Mouse (Mus musculus) hindbrain, embryonic 14.5 days (tissue): ENCODE data around the gene Tmed1. TPM values are rescaled to one million over a fixed set of nuclear protein-coding genes. Genes with fewer than 3 reads are reported as not detected.
"Not testable (repeated sequence)": the region's sequence is repeated elsewhere in the genome, so short reads cannot be mapped to it uniquely, and the experiment has no call there.

Experiments used
- ATAC-seq: fragments of 200-750 bp; cut with Nextera tagmentation; 2 replicates; pipeline ENCODE4 v1.8.0; 2017; ENCODE audit warnings: moderate number of reproducible peaks, mild to moderate bottlenecking, moderate TSS enrichment, moderate library complexity; ENCODE audit not compliant: low FRiP score
- DNase-seq: peaks from one replicate; pipeline ENCODE4 v3.0.0-alpha.2; 2015; ENCODE audit warnings: low spot score
- H3K27ac ChIP-seq: fragments of 300-500 bp; sonication (generic); 2 replicates; pipeline ENCODE4 v1.5.1; 2014; ENCODE audit warnings: mild to moderate bottlenecking, moderate library complexity
- H3K27me3 ChIP-seq: fragments of 300-500 bp; sonication (generic); 2 replicates; pipeline ENCODE4 v1.6.1; 2014; ENCODE audit warnings: mild to moderate bottlenecking, low read length, mixed read lengths; ENCODE audit not compliant: control insufficient read depth, insufficient read depth
- H3K36me3 ChIP-seq: fragments of 300-500 bp; sonication (generic); replicated peaks from 2 replicates; pipeline ENCODE4 v1.6.1; 2014; ENCODE audit not compliant: control insufficient read depth, insufficient read depth
- H3K4me1 ChIP-seq: fragments of 300-500 bp; sonication (generic); replicated peaks from 2 replicates; pipeline ENCODE4 v1.6.1; 2014; ENCODE audit warnings: antibody characterized with exemption, low read length, mixed read lengths; ENCODE audit not compliant: control insufficient read depth, insufficient read depth
- H3K4me2 ChIP-seq: fragments of 300-500 bp; sonication (generic); replicated peaks from 2 replicates; pipeline ENCODE4 v1.6.1; 2014; ENCODE audit warnings: mild to moderate bottlenecking, moderate library complexity
- H3K4me3 ChIP-seq: fragments of 300-500 bp; sonication (generic); replicated peaks from 2 replicates; pipeline ENCODE4 v1.5.1; 2014; ENCODE audit warnings: mild to moderate bottlenecking, low read length
- H3K9ac ChIP-seq: fragments of 300-500 bp; sonication (generic); 2 replicates; pipeline ENCODE4 v1.6.1; 2014
- H3K9me3 ChIP-seq: fragments of 300-500 bp; sonication (generic); 2 replicates; pipeline ENCODE4 v1.6.1; 2016; ENCODE audit warnings: low read length; ENCODE audit not compliant: control insufficient read depth
- WGBS: fragments of 180-500 bp; shearing (Covaris S2); extraction: QIAGEN DNeasy Blood & Tissue Kit; methylation state at CpG from one replicate; pipeline ENCODE4 v1.1.7; 2014; 5-methylcytosine and 5-hydroxymethylcytosine counted together
- polyA plus RNA-seq: library from polyadenylated mRNA; unstranded; fragments of >200 nt; fragmentation: Nextera tagmentation; extraction: Ambion mirVana; gene quantifications from 2 replicates; pipeline ENCODE4 v1.2.1, GENCODE M21; 2014

Gene Tmed1
- polyA plus RNA-seq, 1 experiment from 2014 or later, result 51.1 TPM

DNA sequence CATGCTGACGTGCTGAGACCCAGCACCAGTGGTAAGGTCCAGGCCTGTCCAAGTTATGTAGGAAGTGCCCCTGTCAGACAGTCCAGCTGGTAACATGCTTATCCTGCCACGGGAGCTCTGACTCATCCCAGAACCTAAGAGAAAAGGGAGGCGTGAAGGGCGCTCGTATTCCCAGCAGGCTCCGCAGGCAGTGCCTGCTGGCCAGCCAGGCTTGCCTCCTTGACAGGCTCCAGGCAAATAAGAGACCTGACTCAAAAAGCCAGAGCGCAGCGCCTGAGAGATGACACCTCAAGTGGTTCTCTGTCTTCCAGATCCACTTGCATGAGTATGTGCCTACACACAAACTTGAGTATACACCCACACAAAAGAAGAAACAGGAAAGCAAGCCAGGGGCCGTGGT is 15.3 kb downstream of the Tmed1 start:
- DNase-seq (no peak), ATAC-seq (no peak)
- WGBS, result 85% methylated on average over 9 of the region's 9 CpGs
- no peaks in the 10 kb centered on the region for H3K4me1 ChIP-seq
- no peak overlapping the region for H3K4me2 ChIP-seq
- H3K27ac ChIP-seq, result no peak overlapping the region
- no peaks in the 10 kb centered on the region for H3K9me3 ChIP-seq
- H3K36me3 ChIP-seq, result peaks cover 56% of the 10 kb centered on the region
- no peak overlapping the region for H3K9ac ChIP-seq
- no peaks in the 10 kb centered on the region for H3K27me3 ChIP-seq
- no peak overlapping the region for H3K4me3 ChIP-seq

DNA sequence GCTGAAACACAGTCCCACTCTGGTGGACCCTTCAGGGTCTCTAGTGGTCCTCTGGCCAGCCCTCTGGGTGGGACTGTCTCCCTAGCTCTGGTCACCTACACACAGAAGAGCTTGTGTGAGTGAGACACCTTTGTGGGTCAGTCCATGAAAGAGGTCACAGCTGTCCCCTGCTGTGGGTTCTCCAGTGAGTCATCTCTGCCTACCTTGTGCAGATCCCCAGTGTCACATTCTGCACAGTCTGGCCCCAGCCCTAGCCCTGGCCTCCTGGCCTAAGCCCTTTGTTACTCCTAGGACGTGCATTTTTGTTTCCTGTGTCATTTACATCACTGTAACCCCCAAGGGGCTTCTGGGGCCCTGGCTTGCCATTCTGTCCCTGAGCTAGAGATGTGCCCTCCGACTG is 16.1 kb downstream of the Tmed1 start:
- no peak overlapping the region for H3K4me2 ChIP-seq
- DNase-seq, result no peak
- H3K4me3 ChIP-seq, result no peak overlapping the region
- H3K9ac ChIP-seq, result no peak overlapping the region
- H3K27ac ChIP-seq, result no peak overlapping the region
- H3K9me3 ChIP-seq, result no peaks in the 10 kb centered on the region
- H3K4me1 ChIP-seq, result no peaks in the 10 kb centered on the region
- no peaks in the 10 kb centered on the region for H3K27me3 ChIP-seq
- no peak for ATAC-seq
- H3K36me3 ChIP-seq, result peaks cover 52% of the 10 kb centered on the region
- 52% methylated on average over 2 of the region's 2 CpGs for WGBS

DNA sequence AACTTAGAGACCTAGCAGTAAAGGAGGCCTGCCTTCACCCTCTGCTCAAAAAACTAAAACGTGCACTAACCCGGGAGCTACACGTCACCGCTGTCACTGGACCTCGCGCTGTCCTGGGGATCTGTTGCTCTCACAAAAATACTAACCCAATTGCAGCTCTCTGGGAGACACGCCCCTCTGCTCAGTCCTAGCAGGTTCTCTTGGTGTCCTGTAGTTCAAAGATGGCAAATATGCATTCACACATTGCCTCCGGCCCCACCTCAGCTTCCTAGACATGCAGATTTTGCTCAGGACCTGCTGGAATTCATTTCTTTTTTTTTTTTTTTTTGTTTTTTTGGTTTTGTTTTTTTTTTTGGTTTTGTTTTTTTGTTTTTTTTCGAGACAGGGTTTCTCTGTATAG is 19.4 kb downstream of the Tmed1 start:
- no peak for ATAC-seq
- 90% methylated on average over 9 of the region's 9 CpGs for WGBS
- H3K36me3 ChIP-seq, result peaks cover 64% of the 10 kb centered on the region

DNA sequence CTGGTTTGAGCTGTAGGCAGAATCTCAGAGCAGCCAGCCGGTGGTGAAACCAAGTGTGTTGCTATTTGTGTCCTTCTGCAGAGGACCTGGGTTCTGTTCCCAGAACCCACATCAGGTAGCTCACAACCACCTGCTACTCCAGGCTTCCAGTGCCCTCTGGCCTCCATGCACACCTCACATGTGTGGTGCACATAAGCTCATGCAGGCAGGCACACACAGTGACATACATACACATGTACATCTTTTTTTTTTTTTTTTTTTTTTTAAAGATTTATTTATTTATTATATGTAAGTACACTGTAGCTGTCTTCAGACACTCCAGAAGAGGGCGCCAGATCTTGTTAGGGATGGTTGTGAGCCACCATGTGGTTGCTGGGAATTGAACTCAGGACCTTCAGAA is 21.8 kb downstream of the Tmed1 start:
- not testable (repeated sequence) for H3K4me1 ChIP-seq, H3K4me3 ChIP-seq, H3K27me3 ChIP-seq, H3K9me3 ChIP-seq, ATAC-seq, H3K4me2 ChIP-seq, H3K9ac ChIP-seq, H3K27ac ChIP-seq, DNase-seq
- WGBS, result 91% methylated on average over 1 of the region's 2 CpGs
- H3K36me3 ChIP-seq, result peaks cover 79% of the 10 kb centered on the region

More for the DNA sequence above, 19.4 kb downstream of the Tmed1 start:
- Histone ChIP-seq H3K4me2 (no peak overlapping the region), H3K27me3 (no peaks in the 10 kb centered on the region), H3K4me3 (no peak overlapping the region), H3K9ac (no peak overlapping the region), H3K9me3 (no peaks in the 10 kb centered on the region), H3K4me1 (no peaks in the 10 kb centered on the region), H3K27ac (no peak overlapping the region)
- DNase-seq, result no peak

DNA sequence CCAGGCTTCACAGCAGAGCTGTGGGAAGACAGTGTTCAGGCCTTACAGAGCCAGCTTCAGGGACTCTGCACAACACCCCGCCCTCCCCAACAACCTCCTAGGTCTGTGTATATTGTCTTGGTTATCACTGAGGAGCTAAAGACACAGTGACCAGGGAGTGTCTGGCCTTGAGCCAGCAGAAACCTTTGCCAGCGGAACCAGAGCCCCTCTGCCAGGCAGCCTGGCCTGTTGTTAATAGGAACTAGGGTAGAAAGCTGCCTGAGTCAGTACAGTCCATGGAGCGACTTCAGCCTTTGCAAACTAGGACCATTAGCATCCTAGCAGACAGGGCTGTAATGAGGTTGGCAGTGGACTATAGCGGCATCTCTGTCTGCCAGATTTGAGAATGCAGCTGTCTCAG is 26.0 kb downstream of the Tmed1 start:
- Histone ChIP-seq H3K36me3 (peaks cover 90% of the 10 kb centered on the region), H3K9ac (no peak overlapping the region), H3K9me3 (no peaks in the 10 kb centered on the region), H3K27ac (no peak overlapping the region), H3K4me2 (no peak overlapping the region), H3K4me3 (no peak overlapping the region), H3K27me3 (no peaks in the 10 kb centered on the region), H3K4me1 (no peaks in the 10 kb centered on the region)
- peak; percentile 33 for DNase-seq
- no peak for ATAC-seq
- WGBS, result 83% methylated on average over 4 of the region's 4 CpGs

DNA sequence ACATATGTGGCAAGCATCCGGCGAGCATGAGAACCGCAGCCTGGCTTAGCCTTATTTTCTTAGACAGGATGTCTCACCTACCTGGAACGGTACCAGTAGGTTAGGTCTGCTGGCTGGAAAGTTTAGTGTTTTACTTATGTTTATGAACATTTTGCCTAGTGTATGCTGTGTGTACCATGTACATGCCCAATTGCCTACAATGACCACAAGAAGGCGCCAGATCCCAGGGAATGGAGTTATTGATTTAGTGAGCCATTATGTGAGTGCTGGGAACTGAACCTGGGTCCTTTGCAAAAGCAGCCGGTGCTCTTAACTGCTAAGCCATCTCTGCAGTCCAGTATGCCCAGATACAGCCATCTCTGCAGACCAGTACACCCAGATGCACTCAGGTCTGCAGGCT is 32.3 kb downstream of the Tmed1 start:
- WGBS, result 98% methylated on average over 6 of the region's 6 CpGs
- peaks cover 100% of the 10 kb centered on the region for H3K36me3 ChIP-seq

DNA sequence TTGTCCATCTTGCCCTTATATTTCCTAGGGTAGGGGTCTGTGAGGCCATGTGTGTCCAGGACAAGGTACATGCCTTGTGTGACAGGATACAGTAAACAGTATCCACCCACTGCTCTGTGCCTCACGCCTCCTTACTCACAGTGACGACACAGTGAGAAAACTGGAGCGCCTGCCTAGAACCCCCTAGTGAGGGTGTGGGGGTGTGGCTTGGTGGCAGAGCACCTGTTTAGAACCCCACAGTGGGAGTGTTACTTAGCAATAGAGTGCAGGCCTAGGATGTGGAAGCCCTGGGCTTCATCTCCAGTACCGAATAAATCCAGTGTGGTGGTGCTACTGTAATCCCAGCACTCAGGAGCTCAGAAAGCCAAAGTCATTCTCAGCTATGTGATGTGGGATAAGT is 37.1 kb downstream of the Tmed1 start:
- Histone ChIP-seq H3K27me3 (no peaks in the 10 kb centered on the region), H3K36me3 (peaks cover 92% of the 10 kb centered on the region), H3K9ac (no peak overlapping the region), H3K4me2 (no peak overlapping the region), H3K27ac (no peak overlapping the region), H3K9me3 (no peaks in the 10 kb centered on the region), H3K4me3 (no peak overlapping the region), H3K4me1 (no peaks in the 10 kb centered on the region)
- WGBS, result 93% methylated on average over 4 of the region's 4 CpGs
- DNase-seq (no peak), ATAC-seq (no peak)

More for the DNA sequence above, 32.3 kb downstream of the Tmed1 start:
- Histone ChIP-seq H3K9ac (no peak overlapping the region), H3K4me3 (no peak overlapping the region), H3K27ac (no peak overlapping the region), H3K27me3 (no peaks in the 10 kb centered on the region), H3K9me3 (no peaks in the 10 kb centered on the region), H3K4me1 (no peaks in the 10 kb centered on the region), H3K4me2 (no peak overlapping the region)
- ATAC-seq (no peak), DNase-seq (no peak)

DNA sequence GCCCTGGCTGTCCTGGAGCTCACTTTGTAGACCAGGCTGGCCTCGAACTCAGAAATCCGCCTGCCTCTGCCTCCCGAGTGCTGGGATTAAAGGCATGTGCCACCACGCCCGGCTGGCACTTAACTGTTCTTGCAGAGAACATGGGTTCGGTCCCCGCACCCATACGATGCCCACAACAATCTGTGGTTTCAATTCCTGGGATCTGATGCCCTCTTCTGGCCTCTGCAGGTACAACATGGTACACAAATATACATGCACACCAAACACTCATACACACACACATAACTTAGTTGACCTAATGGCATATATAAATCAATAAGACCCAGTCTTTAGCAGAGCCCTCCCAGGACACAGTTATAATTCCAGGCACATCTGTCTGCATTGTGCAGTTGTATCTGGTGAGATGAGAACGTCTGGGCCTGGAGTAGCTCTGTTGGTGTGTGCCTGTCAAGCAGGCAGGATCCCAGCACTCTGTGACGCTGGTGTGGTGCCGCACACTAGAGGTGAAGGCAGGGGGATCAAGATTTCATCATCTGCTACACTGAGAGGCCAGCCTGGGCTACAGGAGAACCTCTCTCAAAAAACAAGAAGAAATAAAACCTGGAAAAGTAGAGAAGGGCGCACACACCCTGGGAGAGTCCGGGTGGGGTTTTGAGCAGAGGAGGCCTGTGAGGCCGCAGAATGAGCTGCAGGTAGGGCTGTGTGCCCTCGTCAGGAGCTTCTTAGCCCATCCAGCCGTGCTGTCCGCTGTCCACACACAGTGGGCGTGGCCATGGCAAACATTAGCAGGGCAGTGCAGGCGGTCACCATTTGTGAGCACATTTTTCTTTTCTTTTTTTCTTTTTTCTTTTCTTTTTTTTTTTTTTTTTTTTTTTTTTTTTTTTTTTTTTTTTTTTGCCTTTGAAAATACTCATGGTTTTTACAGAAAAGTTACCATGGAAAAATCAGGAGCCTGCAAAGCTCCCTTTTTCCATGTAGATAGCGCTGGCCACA is 40.7 kb downstream of the Tmed1 start:
- Histone ChIP-seq H3K36me3 (peaks cover 88% of the 10 kb centered on the region), H3K4me1 (no peaks in the 10 kb centered on the region), H3K9me3 (no peaks in the 10 kb centered on the region), H3K4me3 (no peak overlapping the region), H3K9ac (no peak overlapping the region), H3K27me3 (no peaks in the 10 kb centered on the region), H3K27ac (no peak overlapping the region), H3K4me2 (no peak overlapping the region)
- DNase-seq, result no peak
- ATAC-seq, result no peak
- WGBS, result 90% methylated on average over 20 of the region's 20 CpGs

DNA sequence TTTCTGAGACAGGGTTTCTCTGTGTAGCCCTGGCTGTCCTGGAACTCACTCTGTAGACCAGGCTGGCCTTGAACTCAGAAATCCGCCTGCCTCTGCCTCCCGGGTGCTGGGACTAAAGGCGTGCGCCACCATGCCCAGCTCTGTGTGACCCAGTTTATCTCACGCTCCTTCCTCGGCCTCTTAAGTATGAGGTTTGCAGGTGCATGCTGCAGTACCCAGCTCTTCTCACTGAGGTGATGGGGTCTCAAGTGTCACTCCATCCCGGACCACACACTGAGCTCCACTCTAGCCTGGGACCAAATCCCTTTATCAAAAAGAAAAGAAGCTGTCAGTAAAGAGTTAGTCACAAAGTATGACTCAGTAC is 45.5 kb downstream of the Tmed1 start:
- not testable (repeated sequence) for H3K4me1 ChIP-seq, H3K9ac ChIP-seq, ATAC-seq, H3K27me3 ChIP-seq, H3K9me3 ChIP-seq, H3K4me3 ChIP-seq, H3K27ac ChIP-seq, H3K4me2 ChIP-seq, DNase-seq
- H3K36me3 ChIP-seq, result peaks cover 47% of the 10 kb centered on the region
- WGBS, result 96% methylated on average over 7 of the region's 7 CpGs
